Mouse (Mus musculus): ENCODE data around the gene Usp37. TPM values are rescaled to one million over a fixed set of nuclear protein-coding genes. Genes with fewer than 3 reads are reported as not detected.
"Not testable (repeated sequence)": the region's sequence is repeated elsewhere in the genome, so short reads cannot be mapped to it uniquely, and the experiment has no call there.

Usp37 gene
- total and polyA plus RNA-seq, 2 experiments from 2014 or later = 17.6 to 32.8 TPM

DNA sequence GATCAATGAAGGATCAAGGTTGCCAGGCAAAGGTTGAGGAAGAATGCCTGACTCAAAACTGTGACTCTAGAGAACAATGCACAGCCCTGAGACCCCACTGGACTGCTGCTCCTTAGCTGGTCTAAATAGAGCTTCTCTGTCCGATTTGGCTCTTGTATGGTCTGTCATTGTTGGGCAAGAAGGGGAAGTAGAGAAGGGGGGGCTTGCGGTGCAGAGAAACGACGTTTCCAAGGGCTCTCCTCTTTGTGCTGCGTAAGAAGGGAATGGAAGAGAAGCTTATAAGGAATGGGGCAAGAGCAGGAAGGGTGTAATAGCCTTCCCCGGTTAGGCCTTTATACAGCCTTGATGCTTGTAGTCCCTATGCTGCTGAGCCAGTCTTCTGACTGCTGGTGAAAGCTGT is 21.8 kb upstream of the Usp37 start:
- no peak overlapping the region for H3K9ac ChIP-seq
- WGBS = 82% methylated on average over 6 of the region's 6 CpGs
- DNase-seq = no peak
- ATAC-seq = no peak
- peaks cover 72% of the 10 kb centered on the region for H3K36me3 ChIP-seq (ENCODE audit: insufficient read depth)
- no peaks in the 10 kb centered on the region for H3K9me3 ChIP-seq (ENCODE audit: low read length)
- no peaks in the 10 kb centered on the region for H3K27me3 ChIP-seq (ENCODE audit: insufficient read depth, low read length)
- H3K4me2 ChIP-seq (ENCODE audit: low read depth) = no peak overlapping the region
- H3K27ac ChIP-seq (ENCODE audit: low read depth, low read length) = no peak overlapping the region
- no peaks in the 10 kb centered on the region for H3K4me1 ChIP-seq (ENCODE audit: insufficient read depth)
- no peak overlapping the region for H3K4me3 ChIP-seq (ENCODE audit: low read depth, low read length)
- TF ChIP-seq CTCF (IDR thresholded peaks at IDR 0.05; ENCODE audit: low read depth) = no peak

DNA sequence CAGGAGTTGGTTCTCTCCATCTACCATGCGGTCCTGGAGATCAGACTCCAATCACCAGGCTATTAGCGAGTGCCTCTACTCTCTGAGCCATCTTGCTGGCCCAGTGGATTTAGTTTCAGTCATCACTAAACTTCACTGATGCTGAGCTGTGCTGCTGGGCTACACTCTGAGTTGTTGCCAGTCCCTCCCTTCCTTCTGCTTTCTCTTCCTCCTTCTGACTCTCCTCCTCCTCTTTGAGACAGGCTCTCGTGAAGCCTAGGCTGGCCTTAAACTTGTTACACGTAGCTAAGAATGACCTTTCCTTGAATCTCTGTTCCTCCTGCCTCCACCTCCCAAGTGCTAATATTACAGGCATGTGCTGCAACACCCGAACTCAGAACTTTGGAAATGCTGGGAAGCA is 15.0 kb upstream of the Usp37 start:
- no peak for ATAC-seq
- WGBS = 89% methylated on average over 5 of the region's 5 CpGs
- no peak for TF ChIP-seq CTCF (IDR thresholded peaks at IDR 0.05; ENCODE audit: low read depth)

DNA sequence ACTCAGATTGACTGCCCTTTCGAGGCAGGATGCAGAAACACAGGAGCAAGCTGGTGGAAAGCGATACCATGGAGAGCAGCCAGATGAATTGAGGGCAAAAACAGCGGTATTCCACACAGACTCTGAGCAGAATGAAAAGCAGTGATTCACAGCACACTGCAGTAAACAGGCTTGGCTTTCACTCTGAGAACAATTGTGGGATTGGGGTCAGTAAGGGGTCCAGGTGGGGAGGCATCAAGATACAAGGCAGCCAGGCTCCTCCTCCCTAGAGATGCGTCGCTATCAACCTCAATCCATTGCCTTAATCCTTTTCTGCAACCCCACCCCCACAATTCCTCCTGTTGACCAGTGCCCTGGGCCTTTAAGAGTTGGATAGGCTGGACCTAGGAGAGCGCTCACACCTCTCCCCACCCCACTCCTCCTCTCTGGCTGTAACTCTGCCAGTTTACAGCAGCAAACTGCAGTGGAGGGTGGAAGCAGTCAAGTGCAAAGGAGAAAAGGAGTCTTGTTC is 1.6 kb downstream of the Usp37 start, which contains the start of gene Plcd4:
Gene Plcd4, plus strand, starts transcription at position 438 of the 511 bp plus-strand sequence.
- Histone ChIP-seq H3K4me1 (ENCODE audit: insufficient read depth) (peaks cover 6% of the 10 kb centered on the region; the same call in 1 of the 2 replicates), H3K4me3 (ENCODE audit: low read depth, low read length) (peak within 1 kb of the TSS; percentile 16), H3K9ac (peak within 1 kb of the TSS; percentile 40), H3K27ac (ENCODE audit: low read depth, low read length) (peak within 1 kb of the TSS; percentile 54; the same call in 1 of the 2 replicates), H3K9me3 (ENCODE audit: low read length) (no peaks in the 10 kb centered on the region), H3K4me2 (ENCODE audit: low read depth) (peak within 1 kb of the TSS; percentile 40), H3K27me3 (ENCODE audit: insufficient read depth, low read length) (no peaks in the 10 kb centered on the region), H3K36me3 (ENCODE audit: insufficient read depth) (no peaks in the 10 kb centered on the region)
- ATAC-seq (peak; percentile 81), DNase-seq (peak; percentile 46)
- TF ChIP-seq CTCF (IDR thresholded peaks at IDR 0.05; ENCODE audit: low read depth) = no peak
- WGBS = 4% methylated on average over 6 of the region's 6 CpGs

More for the DNA sequence above, 15.0 kb upstream of the Usp37 start:
- no peak for DNase-seq
- Histone ChIP-seq H3K27ac (ENCODE audit: low read depth, low read length) (no peak overlapping the region), H3K9ac (no peak overlapping the region), H3K9me3 (ENCODE audit: low read length) (no peaks in the 10 kb centered on the region), H3K4me1 (ENCODE audit: insufficient read depth) (no peaks in the 10 kb centered on the region), H3K27me3 (ENCODE audit: insufficient read depth, low read length) (no peaks in the 10 kb centered on the region), H3K4me2 (ENCODE audit: low read depth) (no peak overlapping the region), H3K36me3 (ENCODE audit: insufficient read depth) (peaks cover 10% of the 10 kb centered on the region), H3K4me3 (ENCODE audit: low read depth, low read length) (no peak overlapping the region)

DNA sequence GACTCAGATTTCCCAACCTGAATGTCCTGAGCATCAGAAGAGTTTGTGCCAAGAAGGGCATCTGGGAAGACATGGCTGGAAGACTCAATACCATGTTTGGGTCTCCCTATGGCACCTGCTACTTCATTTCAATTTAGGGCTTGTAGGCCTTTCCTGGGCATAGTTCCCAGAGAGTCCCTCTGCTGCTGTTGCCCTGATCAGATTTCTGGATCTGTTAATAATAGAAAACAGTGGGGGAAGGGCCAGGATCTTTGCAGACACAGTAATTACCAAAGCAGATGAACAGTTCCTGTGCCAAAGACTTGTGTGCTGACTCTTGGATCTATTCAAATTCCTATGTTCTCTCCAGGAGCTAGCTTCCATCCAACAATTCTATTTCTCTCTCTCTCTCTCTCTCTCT is 5.4 kb downstream of the Usp37 start:
- TF ChIP-seq CTCF (IDR thresholded peaks at IDR 0.05; ENCODE audit: low read depth) = no peak
- no peaks in the 10 kb centered on the region for H3K9me3 ChIP-seq (ENCODE audit: low read length)
- H3K27ac ChIP-seq (ENCODE audit: low read depth, low read length) = 0 out of 2 replicates have a peak overlapping the region, but pooled peaks have one; percentile 21
- H3K9ac ChIP-seq = no peak overlapping the region
- no peaks in the 10 kb centered on the region for H3K36me3 ChIP-seq (ENCODE audit: insufficient read depth)
- DNase-seq = peak; percentile 55
- peaks cover 6% of the 10 kb centered on the region; the same call in 1 of the 2 replicates for H3K4me1 ChIP-seq (ENCODE audit: insufficient read depth)
- H3K4me3 ChIP-seq (ENCODE audit: low read depth, low read length) = no peak overlapping the region
- H3K27me3 ChIP-seq (ENCODE audit: insufficient read depth, low read length) = no peaks in the 10 kb centered on the region
- no peak overlapping the region for H3K4me2 ChIP-seq (ENCODE audit: low read depth)
- peak; percentile 64 for ATAC-seq

DNA sequence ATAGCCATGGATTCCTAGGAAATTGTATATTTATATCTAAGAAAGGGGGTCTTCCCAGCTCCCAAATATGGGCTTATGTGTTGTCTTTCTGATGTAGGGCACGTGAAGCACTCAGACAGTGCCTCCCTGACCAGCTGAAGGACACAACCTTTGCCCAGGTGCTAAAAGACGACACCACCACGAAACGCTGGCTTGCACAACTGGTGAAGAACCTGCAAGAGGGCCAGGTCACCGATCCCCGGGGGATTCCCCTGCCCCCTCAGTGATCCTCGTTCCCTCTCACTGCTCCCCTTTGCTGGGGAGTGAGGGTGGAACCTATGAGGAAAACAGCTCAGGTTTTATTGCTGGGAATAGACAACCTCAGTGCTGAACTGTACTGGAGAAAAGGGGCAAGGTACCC is 15.5 kb downstream of the Usp37 start:
- no peak overlapping the region for H3K4me2 ChIP-seq (ENCODE audit: low read depth)
- no peak overlapping the region for H3K27ac ChIP-seq (ENCODE audit: low read depth, low read length)
- H3K36me3 ChIP-seq (ENCODE audit: insufficient read depth) = peaks cover 74% of the 10 kb centered on the region
- H3K9ac ChIP-seq = no peak overlapping the region
- H3K9me3 ChIP-seq (ENCODE audit: low read length) = no peaks in the 10 kb centered on the region
- H3K4me1 ChIP-seq (ENCODE audit: insufficient read depth) = no peaks in the 10 kb centered on the region
- no peaks in the 10 kb centered on the region for H3K27me3 ChIP-seq (ENCODE audit: insufficient read depth, low read length)
- WGBS = 93% methylated on average over 7 of the region's 7 CpGs
- no peak for DNase-seq
- no peak for TF ChIP-seq CTCF (IDR thresholded peaks at IDR 0.05; ENCODE audit: low read depth)
- no peak overlapping the region for H3K4me3 ChIP-seq (ENCODE audit: low read depth, low read length)
- ATAC-seq = no peak

DNA sequence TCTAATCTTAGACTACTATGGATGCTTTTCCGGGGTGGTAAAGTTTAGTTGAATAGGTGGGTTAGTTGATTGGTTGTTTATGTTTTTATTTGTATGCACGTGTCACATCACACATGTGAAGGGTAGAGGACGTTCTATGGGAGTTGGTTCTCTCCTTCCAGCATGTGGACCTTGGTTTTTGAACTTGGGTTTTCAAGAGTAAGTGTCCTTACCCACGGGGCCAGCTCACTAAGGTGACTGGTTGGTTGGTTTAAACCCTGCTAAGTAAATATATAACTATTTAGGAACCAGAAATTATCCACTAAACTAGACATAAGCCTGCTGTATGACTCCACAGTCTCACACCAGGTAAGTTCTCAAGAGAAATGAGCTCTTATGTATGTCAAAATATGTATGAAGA is 19.3 kb downstream of the Usp37 start:
- Histone ChIP-seq H3K27me3 (ENCODE audit: insufficient read depth, low read length) (no peaks in the 10 kb centered on the region), H3K36me3 (ENCODE audit: insufficient read depth) (peaks cover 77% of the 10 kb centered on the region), H3K27ac (ENCODE audit: low read depth, low read length) (no peak overlapping the region), H3K4me1 (ENCODE audit: insufficient read depth) (no peaks in the 10 kb centered on the region), H3K9ac (no peak overlapping the region), H3K4me2 (ENCODE audit: low read depth) (no peak overlapping the region), H3K4me3 (ENCODE audit: low read depth, low read length) (no peak overlapping the region), H3K9me3 (ENCODE audit: low read length) (no peaks in the 10 kb centered on the region)
- ATAC-seq (no peak), DNase-seq (no peak)
- 95% methylated on average over 4 of the region's 4 CpGs for WGBS
- TF ChIP-seq CTCF (IDR thresholded peaks at IDR 0.05; ENCODE audit: low read depth) = no peak

DNA sequence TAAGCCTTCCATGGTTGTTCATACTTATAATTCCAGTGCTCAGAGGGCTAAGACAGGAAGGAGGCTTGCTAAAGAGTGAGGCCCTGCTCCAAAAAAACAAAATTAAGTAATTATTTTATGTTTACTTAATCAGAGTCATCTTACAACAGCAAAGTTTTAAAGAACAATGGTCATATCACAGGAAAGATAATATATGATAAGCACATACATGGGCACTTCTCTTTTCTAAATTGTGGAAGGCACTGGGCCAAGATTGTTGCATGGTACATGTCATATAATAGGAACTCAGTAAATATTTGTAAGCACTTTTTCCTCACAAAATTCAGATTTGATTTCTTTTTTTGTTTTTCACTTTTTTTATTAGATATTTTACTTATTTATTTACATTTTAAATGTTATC is 24.2 kb downstream of the Usp37 start:
- H3K9me3 ChIP-seq (ENCODE audit: low read length) = no peaks in the 10 kb centered on the region
- no peaks in the 10 kb centered on the region for H3K27me3 ChIP-seq (ENCODE audit: insufficient read depth, low read length)
- no peaks in the 10 kb centered on the region for H3K4me1 ChIP-seq (ENCODE audit: insufficient read depth)
- no peak overlapping the region for H3K27ac ChIP-seq (ENCODE audit: low read depth, low read length)
- H3K4me2 ChIP-seq (ENCODE audit: low read depth) = no peak overlapping the region
- no peak overlapping the region for H3K9ac ChIP-seq
- no peak for TF ChIP-seq CTCF (IDR thresholded peaks at IDR 0.05; ENCODE audit: low read depth)
- no peak overlapping the region for H3K4me3 ChIP-seq (ENCODE audit: low read depth, low read length)
- H3K36me3 ChIP-seq (ENCODE audit: insufficient read depth) = peaks cover 47% of the 10 kb centered on the region
- no peak for ATAC-seq
- no peak for DNase-seq

DNA sequence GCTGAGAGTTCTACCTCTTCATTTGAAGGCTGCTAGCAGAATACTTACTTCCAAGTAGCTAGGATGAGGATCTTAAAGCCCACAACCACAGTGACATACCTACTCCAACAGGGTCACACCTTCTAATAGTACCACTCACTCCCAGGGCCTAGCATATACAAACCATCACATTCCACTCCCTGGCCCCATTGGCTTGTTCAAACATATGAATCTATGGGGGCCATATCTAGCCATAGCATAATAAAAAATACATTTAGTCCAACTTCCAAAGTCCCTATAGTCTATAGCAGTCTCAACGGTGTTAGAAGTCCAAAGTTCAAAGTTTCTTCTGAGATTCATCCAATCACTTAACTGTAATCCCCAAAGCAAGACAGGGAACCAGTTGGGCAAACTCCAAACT is 31.1 kb downstream of the Usp37 start:
- H3K4me2 ChIP-seq (ENCODE audit: low read depth); H3K27ac ChIP-seq (ENCODE audit: low read depth, low read length); H3K4me1 ChIP-seq (ENCODE audit: insufficient read depth); H3K9me3 ChIP-seq (ENCODE audit: low read length); H3K4me3 ChIP-seq (ENCODE audit: low read depth, low read length); H3K27me3 ChIP-seq (ENCODE audit: insufficient read depth, low read length); ATAC-seq; H3K9ac ChIP-seq; H3K36me3 ChIP-seq (ENCODE audit: insufficient read depth); DNase-seq: not testable (repeated sequence)
- 97% methylated on average over 1 of the region's 1 CpGs for WGBS
